Mouse (Mus musculus) C2C12 (cell line): ENCODE data around the gene Plcxd3.

ENCODE experiments used
- CEBPB ChIP-seq: IDR thresholded peaks from one replicate; pipeline ENCODE4 v1.6.1; 2011; ENCODE audit warnings: low read depth, mild to moderate bottlenecking, control low read depth, moderate library complexity
- CTCF ChIP-seq: IDR thresholded peaks from one replicate; pipeline ENCODE4 v1.5.1; 2011; ENCODE audit not compliant: control insufficient read depth, insufficient read depth, insufficient read length
- FOSL1 ChIP-seq: IDR thresholded peaks from one replicate; pipeline ENCODE4 v1.8.0; 2011; ENCODE audit warnings: mild to moderate bottlenecking, low read length; ENCODE audit not compliant: poor library complexity, insufficient read depth, severe bottlenecking
- MAX ChIP-seq: IDR thresholded peaks from one replicate; pipeline ENCODE4 v1.6.1; 2011; ENCODE audit warnings: mild to moderate bottlenecking, control low read depth
- MYOD1 ChIP-seq: IDR thresholded peaks from one replicate; pipeline ENCODE4 v1.6.1; 2011; ENCODE audit warnings: low read depth; ENCODE audit not compliant: control insufficient read depth, insufficient read length
- MYOG ChIP-seq: IDR thresholded peaks from one replicate; pipeline ENCODE4 v1.6.1; 2011; ENCODE audit not compliant: control insufficient read depth, insufficient read length; ENCODE audit errors: extremely low read depth
- USF1 ChIP-seq: IDR thresholded peaks from one replicate; pipeline ENCODE4 v1.6.1; 2011; ENCODE audit warnings: low read depth, mild to moderate bottlenecking, control low read depth, moderate library complexity

- TF ChIP-seq CTCF, result no peak
- no peak for TF ChIP-seq USF1
- TF ChIP-seq MAX, result no peak
- TF ChIP-seq MYOD1, result no peak
- TF ChIP-seq CEBPB, result no peak
- TF ChIP-seq FOSL1, result no peak
- no peak for TF ChIP-seq MYOG
These were observed 149.3 kb downstream of the Plcxd3 start for GRCm38 (mm10) chr15:4524598-4524997.
